Mouse (Mus musculus) MEL (cell line): Measurements from ENCODE around the gene Cdk18. TPM values are rescaled to one million over a fixed set of nuclear protein-coding genes. Genes with fewer than 3 reads are reported as not detected.
A peak's percentile ranks its signal among the peaks of the same experiment; 100 is the strongest.

Experiments used
- DNase-seq: peaks from one replicate; pipeline ENCODE4 v3.0.0; 2011; ENCODE audit warnings: low read depth, low spot score
- H3K27ac ChIP-seq: 2 replicates; pipeline ENCODE4 v1.5.1; 2012; ENCODE audit warnings: low read depth, mild to moderate bottlenecking, control low read depth, low read length, moderate library complexity; ENCODE audit not compliant: control insufficient read depth
- H3K27me3 ChIP-seq, 2 experiments: fragments of 150-350 bp in 1 of 2; sonication (generic) in 1 of 2; 2 replicates each; pipeline ENCODE4 v1.6.1; 2012; ENCODE audit warnings: low read length in 2 of 2, mild to moderate bottlenecking in 2 of 2, improper control_type of control experiment in 1 of 2, moderate library complexity in 1 of 2; ENCODE audit not compliant: insufficient read depth in 2 of 2, control insufficient read depth in 1 of 2
- H3K36me3 ChIP-seq, 2 experiments: 2 replicates each; pipeline ENCODE4 v1.6.1; 2012 to 2014; ENCODE audit warnings: low read length in 2 of 2, improper control_type of control experiment in 1 of 2, inconsistent platforms in 1 of 2, mild to moderate bottlenecking in 1 of 2; ENCODE audit not compliant: insufficient read depth in 2 of 2, control insufficient read depth in 1 of 2
- H3K4me1 ChIP-seq, 2 experiments: fragments of 150-350 bp in 1 of 2; sonication (generic) in 1 of 2; 2 replicates each; pipeline ENCODE4 v1.6.1; 2012; ENCODE audit warnings: low read length in 2 of 2, improper control_type of control experiment in 1 of 2, mild to moderate bottlenecking in 1 of 2; ENCODE audit not compliant: insufficient read depth in 2 of 2, control insufficient read depth in 1 of 2
- H3K4me3 ChIP-seq, 2 experiments: fragments of 150-350 bp in 1 of 2; sonication (generic) in 1 of 2; 2 replicates each; pipeline ENCODE4 v1.5.1; 2012; ENCODE audit warnings: low read depth in 2 of 2, low read length in 2 of 2, mild to moderate bottlenecking in 2 of 2, moderate library complexity in 2 of 2, control low read depth in 1 of 2, improper control_type of control experiment in 1 of 2; ENCODE audit not compliant: control insufficient read depth in 1 of 2, insufficient read depth in 1 of 2
- H3K79me2 ChIP-seq: 2 replicates; pipeline ENCODE4 v1.6.1; 2012; ENCODE audit warnings: mild to moderate bottlenecking, low read length, moderate library complexity; ENCODE audit not compliant: control insufficient read depth, poor library complexity, insufficient read depth
- H3K9ac ChIP-seq: 2 replicates; pipeline ENCODE4 v1.6.1; 2012; ENCODE audit warnings: low read depth, mild to moderate bottlenecking, control low read depth, low read length, moderate library complexity; ENCODE audit not compliant: control insufficient read depth, poor library complexity, severe bottlenecking
- H3K9me3 ChIP-seq: fragments of 150-350 bp; sonication (generic); replicated peaks from 2 replicates; pipeline ENCODE4 v1.6.1; 2012; ENCODE audit warnings: mild to moderate bottlenecking, low read length, improper control_type of control experiment, moderate library complexity; ENCODE audit not compliant: insufficient read depth
- CHD1 ChIP-seq: IDR thresholded peaks from 2 replicates; pipeline ENCODE4 v1.6.1; 2012; ENCODE audit warnings: low read depth, mild to moderate bottlenecking, inconsistent platforms, low read length, improper control_type of control experiment
- CHD2 ChIP-seq: IDR thresholded peaks from 2 replicates; pipeline ENCODE4 v1.6.1; 2011; ENCODE audit warnings: low read length, improper control_type of control experiment
- CTCF ChIP-seq, 3 experiments: IDR thresholded peaks in 2 of 3; conservative IDR thresholded peaks in 1 of 3; 2 replicates each; pipeline ENCODE4 v1.5.1; 2011 to 2012; ENCODE audit warnings: low read length in 3 of 3, low read depth in 2 of 3, mild to moderate bottlenecking in 2 of 3, improper control_type of control experiment in 1 of 3, inconsistent platforms in 1 of 3, mixed read lengths in 1 of 3, moderate library complexity in 1 of 3; ENCODE audit not compliant: control insufficient read depth in 1 of 3, insufficient read depth in 1 of 3, poor library complexity in 1 of 3, severe bottlenecking in 1 of 3
- E2F4 ChIP-seq: IDR thresholded peaks from 2 replicates; pipeline ENCODE4 v1.6.1; 2011; ENCODE audit warnings: low read depth, low read length, improper control_type of control experiment, borderline replicate concordance
- ELF1 ChIP-seq: IDR thresholded peaks from 2 replicates; pipeline ENCODE4 v1.6.1; 2014; ENCODE audit warnings: low read depth, mild to moderate bottlenecking, inconsistent platforms, low read length, improper control_type of control experiment, moderate library complexity
- GABPA ChIP-seq: IDR thresholded peaks from 2 replicates; pipeline ENCODE4 v1.6.1; 2012; ENCODE audit warnings: low read depth, mild to moderate bottlenecking, inconsistent platforms, low read length, improper control_type of control experiment, moderate library complexity
- GATA1 ChIP-seq: IDR thresholded peaks from 2 replicates; pipeline ENCODE4 v1.6.1; 2011; ENCODE audit warnings: low read depth, low read length, improper control_type of control experiment
- HCFC1 ChIP-seq: IDR thresholded peaks from 2 replicates; pipeline ENCODE4 v1.6.1; 2012; ENCODE audit warnings: low read depth, mild to moderate bottlenecking, inconsistent platforms, low read length, improper control_type of control experiment, moderate library complexity
- JUND ChIP-seq: IDR thresholded peaks from 2 replicates; pipeline ENCODE4 v1.6.1; 2011; ENCODE audit warnings: low read depth, mild to moderate bottlenecking, improper control_type of control experiment, low read length
- MAFK ChIP-seq: IDR thresholded peaks from 2 replicates; pipeline ENCODE4 v1.6.1; 2011; ENCODE audit warnings: low read depth, mild to moderate bottlenecking, low read length, improper control_type of control experiment, borderline replicate concordance
- MAZ ChIP-seq: IDR thresholded peaks from 2 replicates; pipeline ENCODE4 v1.6.1; 2012; ENCODE audit warnings: low read depth, mild to moderate bottlenecking, inconsistent platforms, low read length, improper control_type of control experiment
- MXI1 ChIP-seq: IDR thresholded peaks from 2 replicates; pipeline ENCODE4 v1.6.1; 2011; ENCODE audit warnings: mild to moderate bottlenecking, low read depth, low read length, improper control_type of control experiment
- POLR2A ChIP-seq, 2 experiments: IDR thresholded peaks; 2 replicates each; pipeline ENCODE4 v1.6.1; 2011 to 2012; ENCODE audit warnings: low read length in 2 of 2, mild to moderate bottlenecking in 2 of 2, control low read depth in 1 of 2, improper control_type of control experiment in 1 of 2, low read depth in 1 of 2, moderate library complexity in 1 of 2; ENCODE audit not compliant: control insufficient read depth in 1 of 2, insufficient read depth in 1 of 2, poor library complexity in 1 of 2
- POLR2AphosphoS5 ChIP-seq: IDR thresholded peaks from 2 replicates; pipeline ENCODE4 v1.6.1; 2012; ENCODE audit warnings: low read depth, borderline replicate concordance, mild to moderate bottlenecking, inconsistent platforms, low read length, moderate library complexity, mixed read lengths
- RAD21 ChIP-seq: IDR thresholded peaks from 2 replicates; pipeline ENCODE4 v1.6.1; 2011; ENCODE audit warnings: mild to moderate bottlenecking, low read depth, low read length, improper control_type of control experiment
- RCOR1 ChIP-seq: IDR thresholded peaks from 2 replicates; pipeline ENCODE4 v1.6.1; 2012; ENCODE audit warnings: low read depth, mild to moderate bottlenecking, inconsistent platforms, low read length, improper control_type of control experiment
- SIN3A ChIP-seq: IDR thresholded peaks from 2 replicates; pipeline ENCODE4 v1.6.1; 2012; ENCODE audit warnings: low read length, improper control_type of control experiment, inconsistent platforms
- SMC3 ChIP-seq: IDR thresholded peaks from 2 replicates; pipeline ENCODE4 v1.6.1; 2011; ENCODE audit warnings: low read depth, low read length, improper control_type of control experiment
- TAL1 ChIP-seq: IDR thresholded peaks from 2 replicates; pipeline ENCODE4 v1.6.1; 2012; ENCODE audit warnings: mild to moderate bottlenecking, inconsistent platforms, low read length, moderate library complexity, mixed read lengths
- TBP ChIP-seq: IDR thresholded peaks from 2 replicates; pipeline ENCODE4 v1.8.0; 2011; ENCODE audit warnings: low read depth, low read length, improper control_type of control experiment
- TCF12 ChIP-seq: IDR thresholded peaks from 2 replicates; pipeline ENCODE4 v1.6.1; 2014; ENCODE audit warnings: low read depth, mild to moderate bottlenecking, inconsistent platforms, low read length, improper control_type of control experiment, moderate library complexity
- ZC3H11A ChIP-seq: IDR thresholded peaks from 2 replicates; pipeline ENCODE4 v1.6.1; 2012; ENCODE audit warnings: low read depth, mild to moderate bottlenecking, inconsistent platforms, low read length, improper control_type of control experiment
- ZMIZ1 ChIP-seq: IDR thresholded peaks from 2 replicates; pipeline ENCODE4 v1.6.1; 2012; ENCODE audit warnings: low read depth, mild to moderate bottlenecking, inconsistent platforms, low read length, improper control_type of control experiment, moderate library complexity
- ZNF384 ChIP-seq: IDR thresholded peaks from 2 replicates; pipeline ENCODE4 v1.6.1; 2012; ENCODE audit warnings: low read depth, mild to moderate bottlenecking, inconsistent platforms, low read length, improper control_type of control experiment
- polyA plus RNA-seq, 2 experiments: library from polyadenylated mRNA; stranded (reverse) in 1 of 2; unstranded in 1 of 2; fragments of >175 nt in 1 of 2; fragments of >200 nt in 1 of 2; gene quantifications; 2 replicates each; pipeline versions ENCODE4 v1.2.1 to v1.2.4; 2012; ENCODE audit warnings: low replicate concordance in 2 of 2, low read depth in 1 of 2; ENCODE audit not compliant: insufficient read length in 2 of 2, insufficient read depth in 1 of 2, missing spikeins in 1 of 2
- total RNA-seq: library from RNA; depleted of rRNA; stranded (reverse); fragments of 300-350 nt; gene quantifications from 2 replicates; pipeline ENCODE4 v1.2.3, GENCODE M21; 2012

Cdk18 gene
- total and polyA plus RNA-seq, 3 experiments: 1.3 to 15.7 TPM; not detected in 1

DNA sequence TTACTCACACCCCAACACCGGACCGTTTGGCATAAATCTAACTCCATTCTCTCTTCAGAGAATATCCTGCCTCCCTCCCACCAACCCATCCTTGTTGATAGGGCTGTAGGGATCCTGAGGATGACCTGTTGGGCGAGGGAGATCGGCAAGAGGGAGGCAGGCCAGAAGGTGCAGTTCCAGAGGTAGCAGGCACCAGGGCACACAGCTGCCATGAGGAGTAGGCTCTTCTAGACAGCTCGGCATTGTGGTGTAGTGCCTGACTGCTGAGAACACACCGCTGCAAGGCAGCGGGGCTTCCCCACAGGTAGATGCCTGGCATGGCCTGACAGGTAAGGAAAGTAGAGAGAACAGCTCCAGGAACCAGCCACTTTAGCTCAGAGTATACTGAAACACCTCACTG, 18.3 kb upstream of the Cdk18 start:
- Histone ChIP-seq H3K9ac (no peak overlapping the region), H3K4me1 (no peaks in the 10 kb centered on the region)
- TF ChIP-seq RCOR1 (no peak), POLR2A (IDR thresholded peaks at IDR 0.05; ENCODE audit: control insufficient read depth in 1 of 2, insufficient read depth in 1 of 2, low read depth in 1 of 2, low read length in 2 of 2, poor library complexity in 1 of 2) (no peak), SMC3 (no peak), MXI1 (no peak), CHD1 (no peak), POLR2AphosphoS5 (no peak), GABPA (no peak), E2F4 (no peak), TAL1 (no peak), ZMIZ1 (no peak), TBP (no peak), CHD2 (no peak), ZC3H11A (no peak), CTCF (IDR thresholded peaks at IDR 0.05 in 2 of 3, conservative IDR thresholded peaks at IDR 0.05 in 1 of 3; ENCODE audit: control insufficient read depth in 1 of 3, insufficient read depth in 1 of 3, low read depth in 2 of 3, low read length in 3 of 3, poor library complexity in 1 of 3, severe bottlenecking in 1 of 3) (no peak), ELF1 (no peak), MAZ (no peak), MAFK (no peak), TCF12 (no peak), HCFC1 (no peak), JUND (no peak)

DNA sequence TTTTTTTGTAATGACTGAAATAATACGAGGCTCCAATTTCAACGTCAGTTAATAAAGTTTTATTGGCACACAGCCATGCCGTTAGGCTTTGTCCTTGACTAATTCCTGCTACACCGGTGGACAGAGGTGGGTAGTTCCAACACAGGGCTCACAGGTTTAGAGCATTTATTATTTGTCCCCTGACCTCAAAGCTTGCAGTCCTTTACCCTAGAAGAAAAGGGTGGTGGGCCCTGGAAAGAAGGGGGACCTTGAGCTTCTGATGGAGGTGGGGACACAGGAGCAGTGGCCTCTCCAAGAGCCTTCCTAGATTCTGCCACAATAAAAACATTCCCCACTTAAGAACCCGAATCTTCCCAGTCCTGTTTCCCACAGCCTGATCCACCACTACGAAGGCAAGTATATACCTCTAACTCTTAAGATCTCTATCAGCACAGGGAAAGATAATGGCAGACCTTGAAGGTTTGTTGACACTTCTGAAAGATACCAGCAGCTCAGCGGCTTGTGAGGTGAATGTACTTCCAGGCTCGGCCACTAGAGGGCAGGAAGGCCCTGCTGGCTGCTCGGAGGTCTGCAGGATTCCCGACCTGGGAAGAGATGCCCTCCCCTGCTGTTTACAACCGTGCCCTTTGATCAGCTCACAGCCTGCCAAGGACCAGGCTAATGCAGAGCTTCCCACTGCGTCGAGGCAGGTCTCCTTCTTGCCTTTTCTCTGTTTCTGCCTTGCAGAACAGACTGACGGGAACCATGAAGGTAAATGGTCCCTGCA, 17.7 kb upstream of the Cdk18 start:
- Histone ChIP-seq H3K4me3 (no peak overlapping the region), H3K27me3 (peaks cover 4 to 8% of the 10 kb centered on the region in 2 experiments; a peak in 3 of 4 replicates), H3K79me2 (no peaks in the 10 kb centered on the region), H3K9ac (no peak overlapping the region), H3K36me3 (no peaks in the 10 kb centered on the region; a peak in 1 of 4 replicates), H3K4me1 (no peaks in the 10 kb centered on the region), H3K9me3 (no peaks in the 10 kb centered on the region), H3K27ac (no peak overlapping the region)
- TF ChIP-seq SIN3A (no peak), MXI1 (no peak), CTCF (IDR thresholded peaks at IDR 0.05 in 2 of 3, conservative IDR thresholded peaks at IDR 0.05 in 1 of 3; ENCODE audit: control insufficient read depth in 1 of 3, insufficient read depth in 1 of 3, low read depth in 2 of 3, low read length in 3 of 3, poor library complexity in 1 of 3, severe bottlenecking in 1 of 3) (peak; percentile 87 to 98 (median 98)), GATA1 (peak; percentile 33; the same call in 1 of the 2 replicates), ZNF384 (no peak), CHD1 (no peak), RAD21 (peak; percentile 75), ZC3H11A (peak; percentile 38; the same call in 1 of the 2 replicates), SMC3 (peak; percentile 73)
- DNase-seq: peak; percentile 81

More for the DNA sequence above, 18.3 kb upstream of the Cdk18 start:
- Histone ChIP-seq H3K79me2 (no peaks in the 10 kb centered on the region), H3K27ac (no peak overlapping the region), H3K36me3 (no peaks in the 10 kb centered on the region; a peak in 1 of 4 replicates), H3K9me3 (no peaks in the 10 kb centered on the region), H3K27me3 (peaks cover 4 to 8% of the 10 kb centered on the region in 2 experiments; a peak in 3 of 4 replicates), H3K4me3 (no peak overlapping the region)
- no peak for DNase-seq
